Mouse (Mus musculus): Measurements from ENCODE around the gene Fbxo30.
A peak's percentile ranks its signal among the peaks of the same experiment; 100 is the strongest.

Fbxo30 gene

GRCm38 (mm10) chr10:11322316-11322715 is 41.2 kb downstream of the Fbxo30 start:
- DNase-seq (ENCODE audit: low read depth, low spot score) = no peak

- DNase-seq (ENCODE audit: low read depth, low spot score) = no peak
These were observed 42.2 kb downstream of the Fbxo30 start for GRCm38 (mm10) chr10:11323202-11323898.

GRCm38 (mm10) chr10:11326526-11326925 is 45.4 kb downstream of the Fbxo30 start:
- no peak for DNase-seq (ENCODE audit: low read depth, low spot score)

GRCm38 (mm10) chr10:11343205-11344141 is 62.3 kb downstream of the Fbxo30 start, which contains the start of gene Epm2a:
Gene Epm2a (plus strand): TSS chr10:11343404.
- peak; percentile 78 for DNase-seq (ENCODE audit: low read depth, low spot score)

GRCm38 (mm10) chr10:11344536-11345468 is 63.7 kb downstream of the Fbxo30 start:
- peak; percentile 15 for DNase-seq (ENCODE audit: low read depth, low spot score)
